Mouse (Mus musculus) ES-E14 (cell line): ENCODE data around the gene Rad51b. TPM values are rescaled to one million over a fixed set of nuclear protein-coding genes. Genes with fewer than 3 reads are reported as not detected.
"Not testable (repeated sequence)": the region's sequence is repeated elsewhere in the genome, so short reads cannot be mapped to it uniquely, and the experiment has no call there.

ENCODE experiments used
- DNase-seq: peaks from one replicate; pipeline ENCODE4 v3.0.0-alpha.2; 2013; ENCODE audit warnings: low read depth, low spot score
- H3K27ac ChIP-seq: 2 replicates; pipeline ENCODE4 v1.5.1; 2012; ENCODE audit warnings: low read depth, mild to moderate bottlenecking, low read length, moderate library complexity, mixed read lengths; ENCODE audit not compliant: poor library complexity, insufficient read depth, severe bottlenecking
- H3K36me3 ChIP-seq: 2 replicates; pipeline ENCODE4 v1.6.1; 2012; ENCODE audit warnings: mild to moderate bottlenecking, low read length, moderate library complexity, mixed read lengths; ENCODE audit not compliant: control insufficient read depth, poor library complexity, insufficient read depth, severe bottlenecking
- H3K4me1 ChIP-seq, 2 experiments: fragments of 150-350 bp in 1 of 2; sonication (generic) in 1 of 2; 2 replicates each; pipeline ENCODE4 v1.6.1; 2012; ENCODE audit warnings: low read length in 2 of 2, mild to moderate bottlenecking in 1 of 2, mixed read lengths in 1 of 2; ENCODE audit not compliant: control insufficient read depth in 2 of 2, insufficient read depth in 2 of 2, poor library complexity in 1 of 2
- H3K4me3 ChIP-seq, 2 experiments: fragments of 150-350 bp in 1 of 2; sonication (generic) in 1 of 2; 2 replicates each; pipeline ENCODE4 v1.5.1; 2012; ENCODE audit warnings: low read length in 2 of 2, low read depth in 1 of 2, mild to moderate bottlenecking in 1 of 2, mixed read lengths in 1 of 2; ENCODE audit not compliant: insufficient read depth in 1 of 2, poor library complexity in 1 of 2, severe bottlenecking in 1 of 2
- H3K9ac ChIP-seq: 2 replicates; pipeline ENCODE4 v1.6.1; 2012; ENCODE audit warnings: low read depth, mild to moderate bottlenecking, low read length, mixed read lengths; ENCODE audit not compliant: poor library complexity, insufficient read depth, severe bottlenecking
- H3K9me3 ChIP-seq: fragments of 150-350 bp; sonication (generic); 2 replicates; pipeline ENCODE4 v1.6.1; 2012; ENCODE audit warnings: low read depth, mild to moderate bottlenecking, low read length; ENCODE audit not compliant: control insufficient read depth, insufficient read depth
- CHD2 ChIP-seq: IDR thresholded peaks from 2 replicates; pipeline ENCODE4 v1.6.1; 2014; ENCODE audit warnings: mild to moderate bottlenecking, low read depth, low read length, inconsistent platforms
- HCFC1 ChIP-seq: IDR thresholded peaks from 2 replicates; pipeline ENCODE4 v1.6.1; 2012; ENCODE audit warnings: low read length, inconsistent platforms, borderline replicate concordance; ENCODE audit not compliant: insufficient read depth
- MAFK ChIP-seq: IDR thresholded peaks from 2 replicates; pipeline ENCODE4 v1.6.1; 2014; ENCODE audit warnings: mild to moderate bottlenecking, low read depth, low read length, inconsistent platforms; ENCODE audit not compliant: insufficient read depth
- ZC3H11A ChIP-seq: IDR thresholded peaks from 2 replicates; pipeline ENCODE4 v1.6.1; 2012; ENCODE audit warnings: low read depth, mild to moderate bottlenecking, inconsistent platforms, low read length, borderline replicate concordance
- ZNF384 ChIP-seq: IDR thresholded peaks from 2 replicates; pipeline ENCODE4 v1.6.1; 2012; ENCODE audit warnings: low read depth, low read length, inconsistent platforms
- in situ Hi-C, 2 experiments: fragments of 600-800 bp; cut with MboI; formaldehyde crosslinking; loops; one replicate each; pipeline ENCODE4 v1.15.1; 2025; ENCODE audit warnings: low sequenced_read_pairs in 2 of 2, inconsistent platforms in 1 of 2; ENCODE audit not compliant: unreplicated experiment in 2 of 2
- total RNA-seq: library from RNA; depleted of rRNA; stranded (reverse); fragments of 300-350 nt; gene quantifications from 2 replicates; pipeline ENCODE4 v1.2.3, GENCODE M21; 2012

The Rad51b gene
- total RNA-seq, 1 experiment, result 6.7 TPM

GRCm38 (mm10) chr12:79305131-79305530 lies 8.0 kb downstream of the Rad51b start:
- no peak for DNase-seq
- in situ Hi-C loops, result no loop called here

DNA sequence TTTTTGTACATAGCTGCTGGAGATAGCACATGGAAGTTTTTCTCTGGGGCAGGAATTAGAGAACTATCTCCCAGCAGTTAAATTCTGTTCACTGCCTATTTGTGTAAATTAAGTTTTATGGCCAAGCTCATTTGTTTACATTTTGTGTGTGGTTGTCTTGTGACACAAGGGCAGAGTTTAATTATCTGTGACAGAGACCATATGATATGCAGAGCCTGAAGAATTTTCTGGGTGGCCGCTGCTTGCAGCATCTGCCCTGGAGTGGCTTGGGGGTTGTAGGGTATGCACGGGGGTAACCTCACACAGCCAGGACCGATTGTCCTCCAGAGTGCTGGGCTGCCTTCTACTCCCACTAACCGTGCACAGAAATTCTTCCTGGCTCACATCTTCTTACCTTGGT lies 8.9 kb downstream of the Rad51b start:
- peaks cover 10% of the 10 kb centered on the region for H3K36me3 ChIP-seq
- H3K4me3 ChIP-seq, result no peak overlapping the region
- H3K4me1 ChIP-seq, result no peaks in the 10 kb centered on the region
- DNase-seq, result no peak
- no peak overlapping the region for H3K27ac ChIP-seq
- in situ Hi-C loops, result no loop called here
- no peak overlapping the region for H3K9ac ChIP-seq
- H3K9me3 ChIP-seq, result no peaks in the 10 kb centered on the region
- TF ChIP-seq ZC3H11A (no peak), HCFC1 (no peak), CHD2 (no peak), MAFK (no peak), ZNF384 (no peak)

More at GRCm38 (mm10) chr12:79305131-79305530, 8.0 kb downstream of the Rad51b start:
- Histone ChIP-seq H3K27ac (no peak overlapping the region), H3K4me1 (no peaks in the 10 kb centered on the region), H3K36me3 (peaks cover 10% of the 10 kb centered on the region), H3K9ac (no peak overlapping the region), H3K4me3 (no peak overlapping the region), H3K9me3 (no peaks in the 10 kb centered on the region)
- TF ChIP-seq CHD2 (no peak), MAFK (no peak), ZC3H11A (no peak), ZNF384 (no peak), HCFC1 (no peak)

GRCm38 (mm10) chr12:79313721-79314120 lies 16.6 kb downstream of the Rad51b start:
- Histone ChIP-seq H3K9me3 (no peaks in the 10 kb centered on the region), H3K36me3 (peaks cover 5% of the 10 kb centered on the region), H3K9ac (no peak overlapping the region), H3K4me3 (no peak overlapping the region), H3K27ac (no peak overlapping the region), H3K4me1 (no peaks in the 10 kb centered on the region)
- TF ChIP-seq MAFK, result no peak
- no peak for TF ChIP-seq ZC3H11A
- TF ChIP-seq HCFC1, result no peak
- no peak for TF ChIP-seq ZNF384
- no peak for TF ChIP-seq CHD2
- in situ Hi-C loops, result no loop called here
- DNase-seq, result no peak

DNA sequence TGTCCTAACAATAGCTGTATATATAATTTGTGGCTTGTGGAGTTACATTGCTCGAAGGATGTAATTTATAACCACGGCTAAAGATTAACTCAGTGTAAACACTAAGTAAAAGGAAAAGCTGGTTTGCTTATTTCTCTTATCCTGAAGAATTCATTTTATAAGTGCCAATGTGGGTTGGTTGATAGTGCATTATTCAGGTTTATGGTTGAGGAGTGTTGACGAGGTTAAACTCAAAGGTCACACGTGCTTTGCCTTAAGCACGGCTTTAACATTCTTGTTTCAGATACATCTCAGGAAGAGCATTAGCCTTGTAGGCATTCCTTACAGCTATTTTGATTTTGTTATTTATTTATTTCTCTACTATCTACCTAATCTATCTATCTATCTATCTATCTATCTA lies 20.3 kb downstream of the Rad51b start:
- no peak overlapping the region for H3K4me3 ChIP-seq
- in situ Hi-C loops, result no loop called here
- no peaks in the 10 kb centered on the region for H3K4me1 ChIP-seq
- H3K36me3 ChIP-seq, result peaks cover 5% of the 10 kb centered on the region
- TF ChIP-seq MAFK, result no peak
- no peak for TF ChIP-seq HCFC1
- TF ChIP-seq ZC3H11A, result no peak
- TF ChIP-seq ZNF384, result no peak
- TF ChIP-seq CHD2, result no peak
- no peak for DNase-seq
- no peak overlapping the region for H3K27ac ChIP-seq
- no peak overlapping the region for H3K9ac ChIP-seq
- no peaks in the 10 kb centered on the region for H3K9me3 ChIP-seq

- H3K4me3 ChIP-seq, result no peak overlapping the region
- H3K36me3 ChIP-seq, result peaks cover 4% of the 10 kb centered on the region; the same call in 1 of the 2 replicates
- no peak for DNase-seq
- no peaks in the 10 kb centered on the region for H3K4me1 ChIP-seq
- no peak overlapping the region for H3K9ac ChIP-seq
- TF ChIP-seq MAFK, result no peak
- TF ChIP-seq CHD2, result no peak
- no peak for TF ChIP-seq HCFC1
- TF ChIP-seq ZC3H11A, result no peak
- no peak for TF ChIP-seq ZNF384
- in situ Hi-C loops, result no loop called here
- no peak overlapping the region for H3K27ac ChIP-seq
- H3K9me3 ChIP-seq, result no peaks in the 10 kb centered on the region
Observed at GRCm38 (mm10) chr12:79320895-79321294, 23.8 kb downstream of the Rad51b start.

- H3K27ac ChIP-seq, H3K9ac ChIP-seq, H3K9me3 ChIP-seq, H3K36me3 ChIP-seq, H3K4me3 ChIP-seq, H3K4me1 ChIP-seq, DNase-seq, in situ Hi-C loops: not testable (repeated sequence)
Observed at GRCm38 (mm10) chr12:79322539-79322938, 25.5 kb downstream of the Rad51b start.
